ENCODE assay signal across 15 mouse cellular contexts in genomic region chr7:35141519-35141918, GRCm38 (mm10). TPM values are rescaled to one million over a fixed set of nuclear protein-coding genes. Genes with fewer than 3 reads are reported as not detected.
DNase-seq lines count a peak whose midpoint lies in the region; ATAC-seq lines count a peak whose summit lies in the region.
"Had no signal": no experiment of that assay in that cellular context is flagged by ENCODE, and none has a peak within 500 bp of the region (broad histone marks: within the 10 kb centered on the region; RNA-seq: fewer than 3 reads in every experiment).

No protein-coding gene starts in this region.

- no peak overlapping the region for H3K27ac ChIP-seq in heart, embryonic 12.5 days (ENCODE audit: poor library complexity, severe bottlenecking)
- peak overlapping the region; percentile 89 for H3K27ac ChIP-seq in lung, embryonic 16.5 days (ENCODE audit: low read length)
- H3K27ac ChIP-seq: embryonic facial prominence, embryonic 15.5 days; left cerebral cortex, adult 2 months had no signal

- H3K4me1 ChIP-seq in heart, embryonic 12.5 days (replicated peaks), result peaks cover 8% of the 10 kb centered on the region
- peaks cover 40% of the 10 kb centered on the region for H3K4me1 ChIP-seq in lung, embryonic 16.5 days (replicated peaks; ENCODE audit: control insufficient read depth, insufficient read depth, low read length)

- no peak overlapping the region for H3K4me3 ChIP-seq in heart, embryonic 12.5 days
- H3K4me3 ChIP-seq in lung, embryonic 16.5 days (ENCODE audit: low read length), result no peak overlapping the region
- H3K4me3 ChIP-seq: embryonic facial prominence, embryonic 15.5 days; left cerebral cortex, adult 2 months had no signal

- WGBS in heart, embryonic 12.5 days, result 37% methylated on average over 5 of the region's 5 CpGs
- 13% methylated on average over 5 of the region's 5 CpGs for WGBS in lung, embryonic 16.5 days

- no peaks in the 10 kb centered on the region for H3K27me3 ChIP-seq in heart, embryonic 12.5 days (replicated peaks)
- no peaks in the 10 kb centered on the region for H3K27me3 ChIP-seq in lung, embryonic 16.5 days (ENCODE audit: control insufficient read depth, insufficient read depth, low read depth, low read length)
- H3K27me3 ChIP-seq: embryonic facial prominence, embryonic 15.5 days had no signal

- H3K36me3 ChIP-seq in heart, embryonic 12.5 days, result no peaks in the 10 kb centered on the region
- H3K36me3 ChIP-seq in lung, embryonic 16.5 days (ENCODE audit: control insufficient read depth, insufficient read depth, low read length), result no peaks in the 10 kb centered on the region
- H3K36me3 ChIP-seq: embryonic facial prominence, embryonic 15.5 days had no signal

- no peak for ATAC-seq in heart, embryonic 12.5 days (ENCODE audit: insufficient number of reproducible peaks, low FRiP score)
- peak; percentile 81 for ATAC-seq in lung, embryonic 16.5 days (ENCODE audit: low read depth)
- ATAC-seq: CD4-positive, CD25-positive, alpha-beta regulatory T cell, adult 4 months had no signal

- peak; percentile 51 for DNase-seq in heart, postnatal 4 days
- DNase-seq in lung, adult 18-20 months, result no peak
- DNase-seq in kidney, adult 8-10 months, result peak; percentile 64 to 73
- DNase-seq in lung, postnatal 4 days, result peak; percentile 68 to 85
- DNase-seq in embryo, embryonic 9.5 days (ENCODE audit: extremely low spot score), result no peak
- DNase-seq in spleen, postnatal 10 days (ENCODE audit: low spot score in 2 of 2), result no peak
- DNase-seq: adrenal gland, postnatal 25 days; cerebellum, adult 18-20 months; gastrocnemius, postnatal 25 days had no signal

- no peak overlapping the region for H3K4me2 ChIP-seq in heart, embryonic 12.5 days
- H3K4me2 ChIP-seq in lung, embryonic 16.5 days (ENCODE audit: low read depth, low read length), result no peak overlapping the region
- H3K4me2 ChIP-seq: embryonic facial prominence, embryonic 15.5 days had no signal

- H3K9ac ChIP-seq in heart, embryonic 12.5 days, result no peak overlapping the region
- H3K9ac ChIP-seq in lung, embryonic 16.5 days (ENCODE audit: low read length), result no peak overlapping the region

- no peaks in the 10 kb centered on the region for H3K9me3 ChIP-seq in heart, embryonic 12.5 days (replicated peaks)
- H3K9me3 ChIP-seq in lung, embryonic 16.5 days (ENCODE audit: control insufficient read depth, low read length), result no peaks in the 10 kb centered on the region
- H3K9me3 ChIP-seq: embryonic facial prominence, embryonic 15.5 days had no signal

RNA-seq across cellular contexts. Expression of gene Cebpa, which starts 22.4 kb away (rescaled TPM):
- 1 to 10 TPM; 3.2 to 4.0 TPM for total RNA-seq in heart, postnatal 4 days (2021)
- polyA plus RNA-seq in heart, embryonic 12.5 days (2016; fragmentation: Nextera tagmentation; extraction: Ambion mirVana), result 0.64 and 0.92 TPM in 2 replicates
- polyA plus RNA-seq in lung, embryonic 16.5 days (2015; fragmentation: Nextera tagmentation; extraction: Ambion mirVana), result 7.5 and 9.4 TPM in 2 replicates

RNA-seq across cellular contexts. Expression of gene Slc7a10, which starts 44.7 kb away (rescaled TPM):
- under 1 TPM; 0.38 to 0.45 TPM for total RNA-seq in heart, postnatal 4 days (2021)
- polyA plus RNA-seq in heart, embryonic 12.5 days (2016; fragmentation: Nextera tagmentation; extraction: Ambion mirVana), result 1.1 and 1.3 TPM in 2 replicates
- polyA plus RNA-seq in lung, embryonic 16.5 days (2015; fragmentation: Nextera tagmentation; extraction: Ambion mirVana), result 5.3 and 6.2 TPM in 2 replicates
- total RNA-seq: megakaryocyte progenitor cell, adult 5-6 weeks had no signal

Comparison
In these comparisons a context has a peak if more than half of its experiments do, and no peak if none do; other contexts are left out.
1. DNase-seq: peak in heart, postnatal 4 days (single experiment), kidney, adult 8-10 months (2 of 2) and lung, postnatal 4 days (2 of 2); none in lung, adult 18-20 months (0 of 2), embryo, embryonic 9.5 days (single experiment) and spleen, postnatal 10 days (0 of 2).